Mouse (Mus musculus): ENCODE measurements at regions not wholly inside any gene's neighbourhood (a gene's known extent, or its start where the extent isn't known, plus 50 kb on each side); places are given as distances from the start of the nearest gene placed in this dataset.
"Not testable (repeated sequence)": the region's sequence is repeated elsewhere in the genome, so short reads cannot be mapped to it uniquely, and the experiment has no call there.

DNA sequence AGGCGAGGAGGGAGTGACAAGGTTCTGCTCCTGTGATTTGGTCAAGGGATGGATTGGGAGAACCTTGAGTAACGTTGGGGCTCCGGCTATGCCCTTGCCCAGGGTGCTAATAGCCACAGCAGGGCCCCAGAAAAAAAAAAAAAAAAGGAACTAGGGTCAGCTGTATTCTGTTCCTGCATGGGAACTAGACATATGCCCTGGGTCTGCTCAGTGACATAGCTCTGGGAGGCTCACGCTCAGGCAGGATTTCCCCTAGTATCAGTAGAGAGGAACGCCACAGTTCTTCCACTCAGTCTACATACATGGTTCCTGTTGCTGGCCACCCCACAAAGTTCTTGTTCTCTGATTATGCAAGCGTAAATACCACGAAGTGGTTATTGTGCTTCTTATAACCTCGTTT, 114.8 kb upstream of the Tet2 start:
- intact Hi-C loops (cut with DNase I): no loop called here
- no peak for DNase-seq (ENCODE audit: extremely low spot score in 1 of 2, low spot score in 2 of 2)

DNA sequence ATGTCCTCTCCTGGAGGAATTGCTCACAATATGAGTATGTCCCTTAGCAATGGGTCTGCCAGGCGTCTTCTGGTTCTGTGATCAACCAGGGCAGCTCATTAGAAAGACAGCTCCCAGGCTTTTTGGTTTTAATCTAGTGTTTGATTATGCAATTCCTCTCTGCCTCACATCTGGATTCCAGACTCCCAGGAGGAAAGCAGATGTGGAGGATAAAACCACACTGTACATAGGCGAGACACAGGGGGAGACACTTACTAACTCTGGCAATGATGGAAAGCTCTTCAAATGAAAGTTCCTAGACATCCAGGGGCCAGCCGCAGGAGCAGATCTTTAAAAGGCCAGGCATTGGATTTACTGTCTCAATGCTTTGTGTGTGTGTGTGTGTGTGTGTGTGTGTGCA, 116.4 kb upstream of the Tet2 start:
- intact Hi-C loops (cut with DNase I): no loop called here
- DNase-seq (ENCODE audit: extremely low spot score in 1 of 2, low spot score in 2 of 2): no peak

DNA sequence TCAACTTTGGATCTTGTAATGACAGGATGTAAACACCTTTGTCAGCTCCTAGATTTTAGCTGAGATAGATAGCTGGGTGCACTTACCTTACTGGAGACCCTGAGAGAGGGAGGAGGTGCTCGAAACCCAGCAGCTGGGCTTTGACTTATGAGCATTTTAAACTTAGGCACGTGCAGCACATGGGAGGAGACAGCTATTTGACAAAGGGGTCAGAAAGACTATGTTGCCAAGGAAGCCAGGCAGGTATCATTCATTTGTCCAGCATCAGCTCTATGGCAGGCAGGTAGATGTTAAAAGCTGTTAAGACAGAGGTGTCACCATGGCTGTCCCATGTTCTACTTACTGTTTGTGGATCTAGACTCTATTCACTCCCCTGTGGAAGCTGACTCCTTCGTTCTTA, 120.0 kb upstream of the Tet2 start:
- intact Hi-C loops (cut with DNase I): no loop called here
- DNase-seq (ENCODE audit: extremely low spot score in 1 of 2, low spot score in 2 of 2): no peak

GRCm38 (mm10) chr3:133665425-133666317, 120.7 kb upstream of the Tet2 start:
- intact Hi-C loops (cut with DNase I): no loop called here
- no peak for DNase-seq (ENCODE audit: extremely low spot score in 1 of 2, low spot score in 2 of 2)

DNA sequence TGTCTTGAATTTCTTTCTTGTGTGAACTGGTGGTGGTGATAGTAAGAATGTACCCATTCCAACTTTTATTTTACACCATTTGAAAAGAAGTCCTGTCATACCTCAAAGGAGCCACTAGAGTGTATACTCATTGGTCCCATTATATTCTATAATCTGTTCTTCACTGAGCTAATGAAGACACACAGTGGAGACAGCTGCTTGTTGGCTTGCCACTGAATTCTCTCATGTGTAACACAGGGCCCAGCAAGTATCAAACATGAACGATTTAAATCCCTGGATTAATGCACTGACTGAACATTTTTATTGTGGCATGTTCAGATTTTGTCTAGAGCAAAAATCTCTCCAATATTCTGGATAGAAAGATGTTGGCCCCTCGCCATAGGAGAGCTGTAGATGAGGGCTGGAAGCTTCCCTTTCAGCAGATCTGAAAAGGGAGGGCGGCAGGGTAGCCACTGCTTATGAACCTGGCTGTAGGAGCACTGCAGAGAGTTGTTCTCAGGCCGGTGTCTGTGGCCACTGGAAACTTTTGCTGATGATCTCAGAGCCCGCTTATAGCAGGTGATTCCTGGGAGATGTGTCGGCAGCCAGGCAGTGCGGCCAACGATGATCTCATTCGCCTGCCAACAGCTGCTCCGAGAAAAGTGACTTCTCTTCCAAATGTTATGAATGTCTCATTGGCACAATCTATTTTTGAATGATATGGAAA, 128.0 kb upstream of the Tet2 start:
- DNase-seq (ENCODE audit: extremely low spot score in 1 of 2, low spot score in 2 of 2): peak; percentile 35 to 54
- intact Hi-C loops (cut with DNase I): no loop called here

DNA sequence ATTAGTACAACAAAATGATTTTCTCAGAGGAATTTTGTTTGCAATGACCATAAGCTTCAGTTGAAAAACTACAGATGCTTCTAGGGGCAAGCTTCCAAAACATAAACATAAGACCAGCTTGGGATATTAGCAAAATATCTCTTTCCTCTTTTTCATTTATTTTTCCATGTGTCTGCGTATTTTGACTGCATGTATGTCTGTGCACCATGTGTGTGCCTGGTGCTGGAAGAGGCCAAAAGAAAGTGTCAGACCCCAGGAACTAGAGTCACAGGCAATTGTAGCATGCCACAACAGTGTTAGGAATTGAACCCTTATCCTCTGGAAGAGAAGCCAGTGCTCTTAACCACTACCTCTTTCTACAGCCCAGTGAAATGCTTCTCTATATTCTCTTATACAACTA, 133.0 kb upstream of the Tet2 start:
- intact Hi-C loops (cut with DNase I): no loop called here
- DNase-seq (ENCODE audit: extremely low spot score in 1 of 2, low spot score in 2 of 2): no peak

DNA sequence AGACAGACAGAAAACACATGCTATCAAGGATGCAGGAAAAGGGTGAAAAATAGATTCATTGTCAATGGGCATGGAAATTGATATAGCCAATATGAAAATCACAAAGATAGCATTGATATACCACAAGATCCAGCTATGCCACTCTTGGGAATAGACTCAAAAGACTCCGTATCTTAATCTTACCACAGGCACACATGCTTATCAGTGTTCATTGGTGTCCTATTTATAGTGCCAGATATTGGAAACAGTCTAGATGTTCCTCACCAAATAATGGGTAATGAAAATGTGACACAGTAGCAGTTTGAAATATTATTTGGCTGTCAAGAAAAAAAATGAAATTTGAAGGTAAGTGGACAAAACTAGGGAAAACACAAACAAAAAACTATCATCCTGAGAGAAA, 135.0 kb upstream of the Tet2 start:
- intact Hi-C loops (cut with DNase I): no loop called here
- DNase-seq (ENCODE audit: extremely low spot score in 1 of 2, low spot score in 2 of 2): no peak

GRCm38 (mm10) chr3:133680343-133680742, 135.4 kb upstream of the Tet2 start:
- DNase-seq (ENCODE audit: extremely low spot score in 1 of 2, low spot score in 2 of 2): no peak
- intact Hi-C loops (cut with DNase I): no loop called here

GRCm38 (mm10) chr3:133680805-133681204, 135.9 kb upstream of the Tet2 start:
- intact Hi-C loops (cut with DNase I): no loop called here
- DNase-seq (ENCODE audit: extremely low spot score in 1 of 2, low spot score in 2 of 2): no peak

DNA sequence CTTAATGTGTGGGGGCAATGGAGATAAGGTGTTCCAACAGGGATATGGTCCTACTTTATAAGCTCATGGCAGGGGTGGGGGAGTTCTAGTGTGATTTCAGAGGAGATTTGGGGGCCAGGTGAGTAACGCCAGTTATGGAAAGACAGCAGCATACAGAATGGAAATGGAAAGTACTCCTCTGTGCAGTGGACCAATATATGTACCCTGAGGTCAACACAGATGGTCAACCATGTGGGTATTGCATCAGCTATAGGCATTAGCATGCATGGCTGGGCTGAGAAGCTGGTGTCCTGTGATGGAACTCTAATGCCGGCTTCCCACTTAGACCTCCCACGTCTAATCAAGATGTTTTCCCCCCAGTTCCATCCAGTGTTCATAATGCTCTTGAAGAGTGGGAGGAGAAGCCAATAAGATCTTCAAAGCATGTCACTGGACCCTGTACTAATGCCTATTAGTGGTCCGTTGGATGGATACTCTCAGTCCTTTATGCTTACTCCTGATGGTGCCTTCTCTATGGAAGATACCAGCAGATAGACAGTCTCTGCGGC, 139.3 kb upstream of the Tet2 start:
- DNase-seq (ENCODE audit: extremely low spot score in 1 of 2, low spot score in 2 of 2): no peak
- intact Hi-C loops (cut with DNase I): no loop called here

GRCm38 (mm10) chr3:133684747-133685146, 139.8 kb upstream of the Tet2 start:
- DNase-seq (ENCODE audit: extremely low spot score in 1 of 2, low spot score in 2 of 2): no peak
- intact Hi-C loops (cut with DNase I): no loop called here

GRCm38 (mm10) chr3:133685393-133685792, 140.5 kb upstream of the Tet2 start:
- no peak for DNase-seq (ENCODE audit: extremely low spot score in 1 of 2, low spot score in 2 of 2)
- intact Hi-C loops (cut with DNase I): no loop called here

DNA sequence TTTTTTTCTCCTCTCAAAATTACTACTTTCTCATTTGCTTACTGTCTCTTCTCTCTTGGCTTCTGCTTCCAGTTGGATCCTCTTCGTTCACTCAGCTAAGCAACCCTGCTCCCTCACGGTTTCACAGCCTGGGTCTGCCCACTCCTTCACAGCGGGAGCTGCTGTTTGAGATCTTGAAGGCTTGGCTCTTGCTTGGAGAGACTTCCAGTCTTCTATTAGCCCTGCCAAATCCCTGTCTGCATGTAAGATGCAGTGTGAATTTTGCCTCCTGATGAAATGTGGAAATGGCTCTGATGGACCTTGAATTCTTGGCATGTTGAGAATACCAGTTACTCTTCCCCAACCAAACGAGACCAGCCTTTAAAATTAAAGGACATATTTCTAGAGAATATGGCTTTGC, 149.1 kb upstream of the Tet2 start:
- intact Hi-C loops (cut with DNase I): no loop called here
- DNase-seq (ENCODE audit: extremely low spot score in 1 of 2, low spot score in 2 of 2): peak; percentile 25 to 27

- intact Hi-C loops (cut with DNase I): no loop called here
Measured at GRCm38 (mm10) chr3:133696122-133696521, 151.2 kb upstream of the Tet2 start.

GRCm38 (mm10) chr3:133704849-133705248, 159.9 kb upstream of the Tet2 start:
- intact Hi-C loops (cut with DNase I); DNase-seq (ENCODE audit: extremely low spot score in 1 of 2, low spot score in 2 of 2): not testable (repeated sequence)

More at GRCm38 (mm10) chr3:133696122-133696521, 151.2 kb upstream of the Tet2 start:
- DNase-seq (ENCODE audit: extremely low spot score in 1 of 2, low spot score in 2 of 2): no peak

GRCm38 (mm10) chr3:133711518-133711917, 166.6 kb upstream of the Tet2 start:
- DNase-seq (ENCODE audit: extremely low spot score in 1 of 2, low spot score in 2 of 2): no peak
- intact Hi-C loops (cut with DNase I): no loop called here

GRCm38 (mm10) chr3:133722550-133723290, 177.8 kb upstream of the Tet2 start:
- intact Hi-C loops (cut with DNase I): no loop called here
- DNase-seq (ENCODE audit: extremely low spot score in 1 of 2, low spot score in 2 of 2): no peak

DNA sequence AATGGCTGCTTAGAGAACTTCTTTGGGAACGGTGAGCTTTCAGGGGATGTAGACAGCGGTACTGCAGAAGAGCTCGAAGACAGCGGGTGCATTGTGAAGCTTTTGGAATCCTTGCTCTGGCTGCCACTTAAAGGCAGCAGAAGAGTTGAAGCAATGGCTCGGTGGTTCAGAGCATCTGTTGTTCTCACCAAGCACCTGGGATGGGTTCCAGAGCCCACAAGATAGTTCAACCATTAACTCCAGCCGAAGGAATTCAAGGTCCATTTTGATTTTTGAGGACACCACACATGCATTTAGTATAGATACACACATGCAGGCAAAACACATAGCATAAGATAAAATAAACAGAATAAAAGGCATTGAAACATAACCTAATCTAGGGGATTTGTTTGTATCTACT, 181.9 kb upstream of the Tet2 start:
- no peak for DNase-seq (ENCODE audit: extremely low spot score in 1 of 2, low spot score in 2 of 2)
- intact Hi-C loops (cut with DNase I): no loop called here

- DNase-seq (ENCODE audit: extremely low spot score in 1 of 2, low spot score in 2 of 2): no peak
- intact Hi-C loops (cut with DNase I): no loop called here
Measured at GRCm38 (mm10) chr3:133735603-133736002, 190.7 kb upstream of the Tet2 start.
